Mouse (Mus musculus): ENCODE results near the gene Gm20388.

Gm20388 gene

GRCm38 (mm10) chr8:124196797-124197196, 4286.2 kb downstream of the Gm20388 start:
- DNase-seq: peak; percentile 29

GRCm38 (mm10) chr8:124198230-124198629, 4287.6 kb downstream of the Gm20388 start:
- DNase-seq: no peak

- peak; percentile 31 for DNase-seq
These were observed 4289.8 kb downstream of the Gm20388 start for GRCm38 (mm10) chr8:124200400-124200799.

GRCm38 (mm10) chr8:124201706-124202105, 4291.1 kb downstream of the Gm20388 start:
- no peak for DNase-seq

GRCm38 (mm10) chr8:124202895-124203294, 4292.3 kb downstream of the Gm20388 start:
- no peak for DNase-seq

- no peak for DNase-seq
These were observed 4293.5 kb downstream of the Gm20388 start for GRCm38 (mm10) chr8:124204001-124204601.

GRCm38 (mm10) chr8:124212148-124212547, 4301.5 kb downstream of the Gm20388 start:
- DNase-seq: no peak

GRCm38 (mm10) chr8:124216951-124217350, 4306.3 kb downstream of the Gm20388 start:
- no peak for DNase-seq

GRCm38 (mm10) chr8:124229883-124230282, 4319.2 kb downstream of the Gm20388 start:
- DNase-seq: no peak

GRCm38 (mm10) chr8:124230496-124231175, 4320.0 kb downstream of the Gm20388 start:
- DNase-seq: no peak

GRCm38 (mm10) chr8:124231176-124231484, 4320.5 kb downstream of the Gm20388 start, which contains the start of gene Galnt2:
Gene Galnt2 (plus strand): TSS chr8:124231391.
- peak; percentile 93 for DNase-seq

- DNase-seq: no peak
These were observed 4321.0 kb downstream of the Gm20388 start for GRCm38 (mm10) chr8:124231485-124232279.

- no peak for DNase-seq
These were observed 4321.6 kb downstream of the Gm20388 start for GRCm38 (mm10) chr8:124232280-124232600.

GRCm38 (mm10) chr8:124234496-124234895, 4323.9 kb downstream of the Gm20388 start:
- no peak for DNase-seq

GRCm38 (mm10) chr8:124235536-124235935, 4324.9 kb downstream of the Gm20388 start:
- DNase-seq: no peak

GRCm38 (mm10) chr8:124239350-124239749, 4328.7 kb downstream of the Gm20388 start:
- DNase-seq: no peak

- no peak for DNase-seq
These were observed 4330.3 kb downstream of the Gm20388 start for GRCm38 (mm10) chr8:124240932-124241331.

GRCm38 (mm10) chr8:124242208-124242607, 4331.6 kb downstream of the Gm20388 start:
- DNase-seq: no peak

- DNase-seq: no peak
These were observed 4332.3 kb downstream of the Gm20388 start for GRCm38 (mm10) chr8:124242913-124243312.

GRCm38 (mm10) chr8:124247581-124247980, 4336.9 kb downstream of the Gm20388 start:
- no peak for DNase-seq

- no peak for DNase-seq
These were observed 4338.0 kb downstream of the Gm20388 start for GRCm38 (mm10) chr8:124248688-124249087.

GRCm38 (mm10) chr8:124250255-124250654, 4339.6 kb downstream of the Gm20388 start:
- DNase-seq: no peak

- DNase-seq: peak; percentile 50
These were observed 4340.1 kb downstream of the Gm20388 start for GRCm38 (mm10) chr8:124250785-124251184.

- no peak for DNase-seq
These were observed 4341.9 kb downstream of the Gm20388 start for GRCm38 (mm10) chr8:124252533-124252950.
